Comparison of ENCODE assay signal across 9 mouse cellular contexts in genomic region chr6:116673471-116674282, GRCm38 (mm10). TPM values are rescaled to one million over a fixed set of nuclear protein-coding genes. Genes with fewer than 3 reads are reported as not detected.
DNase-seq lines count a peak whose midpoint lies in the region; ATAC-seq and TF ChIP-seq lines count a peak whose summit lies in the region.
"Had no signal": no experiment of that assay in that cellular context is flagged by ENCODE, and none has a peak within 500 bp of the region (broad histone marks: within the 10 kb centered on the region; RNA-seq: fewer than 3 reads in every experiment).

Rassf4 (minus strand) TSS chr6:116673952.

- WGBS in lung, adult 2 months, result 2% methylated on average over 44 of the region's 44 CpGs
- WGBS in neural tube, embryonic 14.5 days, result under 1% methylated on average over 44 of the region's 44 CpGs

- no peak within 1 kb of the TSS for H3K27ac ChIP-seq in ES-Bruce4 (ENCODE audit: insufficient read depth, low read length)
- peak within 1 kb of the TSS; percentile 68; the same call in 1 of the 2 replicates for H3K27ac ChIP-seq in layer of hippocampus, adult 2 months
- H3K27ac ChIP-seq in neural tube, embryonic 14.5 days (ENCODE audit: low read depth, low read length), result peak within 1 kb of the TSS; percentile 39; the same call in 1 of the 2 replicates

- H3K27me3 ChIP-seq in ES-Bruce4 (ENCODE audit: control insufficient read depth, insufficient read depth, low read length, poor library complexity, severe bottlenecking), result no peaks in the 10 kb centered on the region
- no peaks in the 10 kb centered on the region for H3K27me3 ChIP-seq in neural tube, embryonic 14.5 days (ENCODE audit: control insufficient read depth, insufficient read depth, low read length)
- H3K27me3 ChIP-seq: Patski had no signal

- 0 out of 2 replicates have a peak within 1 kb of the TSS, but pooled peaks have one; percentile 11 for H3K9ac ChIP-seq in ES-Bruce4 (ENCODE audit: low read depth, poor library complexity, severe bottlenecking)
- H3K9ac ChIP-seq in neural tube, embryonic 14.5 days (replicated peaks; ENCODE audit: low read depth, low read length), result peak within 1 kb of the TSS; percentile 57

- peak within 1 kb of the TSS; percentile 68 for H3K4me2 ChIP-seq in neural tube, embryonic 14.5 days (ENCODE audit: low read depth, low read length)

- H3K9me3 ChIP-seq in ES-Bruce4 (replicated peaks; ENCODE audit: control insufficient read depth, insufficient read depth, low read length, poor library complexity, severe bottlenecking), result no peaks in the 10 kb centered on the region
- H3K9me3 ChIP-seq in neural tube, embryonic 14.5 days (ENCODE audit: control insufficient read depth, low read length), result no peaks in the 10 kb centered on the region

- DNase-seq in cerebellum, adult 8-10 months, result peak; percentile 42
- DNase-seq in heart, postnatal 4 days, result peak; percentile 85
- peak; percentile 63 to 66 for DNase-seq in layer of hippocampus, adult 2 months (ENCODE audit: low spot score in 2 of 2)
- peak; percentile 81 for DNase-seq in lung, adult 2 months
- DNase-seq in testis, postnatal 10 days (ENCODE audit: low spot score), result peak; percentile 91

- TF ChIP-seq EP300 in ES-Bruce4 (IDR thresholded peaks at IDR 0.05; ENCODE audit: insufficient read depth, low read depth, low read length), result 0 out of 2 replicates have a peak, but pooled peaks have one; percentile 20

- H3K4me1 ChIP-seq in ES-Bruce4 (ENCODE audit: control insufficient read depth, insufficient read depth, low read length), result peaks cover 1% of the 10 kb centered on the region
- peaks cover 8% of the 10 kb centered on the region; the same call in 1 of the 2 replicates for H3K4me1 ChIP-seq in lung, adult 2 months (ENCODE audit: control insufficient read depth, insufficient read depth, low read length)
- H3K4me1 ChIP-seq in neural tube, embryonic 14.5 days (ENCODE audit: control insufficient read depth, insufficient read depth, low read length), result peaks cover 21% of the 10 kb centered on the region; the same call in 1 of the 2 replicates

- ATAC-seq in frontal cortex, adult (ENCODE audit: low TSS enrichment), result peak; percentile 76
- ATAC-seq in neural tube, embryonic 14.5 days (ENCODE audit: low read depth), result peak; percentile 88
- ATAC-seq: Patski had no signal

- H3K36me3 ChIP-seq in ES-Bruce4 (ENCODE audit: control insufficient read depth, insufficient read depth, low read length, poor library complexity, severe bottlenecking), result no peaks in the 10 kb centered on the region
- H3K36me3 ChIP-seq in neural tube, embryonic 14.5 days (ENCODE audit: control insufficient read depth, insufficient read depth, low read length), result no peaks in the 10 kb centered on the region

- H3K4me3 ChIP-seq in ES-Bruce4 (ENCODE audit: low read depth, low read length), result peak within 1 kb of the TSS; percentile 65
- peak within 1 kb of the TSS; percentile 61 for H3K4me3 ChIP-seq in layer of hippocampus, adult 2 months
- peak within 1 kb of the TSS; percentile 69 for H3K4me3 ChIP-seq in lung, adult 2 months (replicated peaks; ENCODE audit: extremely low read depth, low read depth, low read length)
- H3K4me3 ChIP-seq in neural tube, embryonic 14.5 days (ENCODE audit: low read depth, low read length), result peak within 1 kb of the TSS; percentile 51

- no peak for TF ChIP-seq CTCF in ES-Bruce4 (IDR thresholded peaks at IDR 0.05; ENCODE audit: low read depth, low read length)
- no peak for TF ChIP-seq CTCF in layer of hippocampus, adult 2 months (conservative IDR thresholded peaks at IDR 0.05)
- TF ChIP-seq CTCF in lung, adult 2 months (IDR thresholded peaks at IDR 0.05; ENCODE audit: insufficient read depth, low read length), result no peak

- peak; percentile 35 for TF ChIP-seq POLR2A in ES-Bruce4 (IDR thresholded peaks at IDR 0.05; ENCODE audit: insufficient read depth, low read length)
- TF ChIP-seq POLR2A in lung, adult 2 months (IDR thresholded peaks at IDR 0.05; ENCODE audit: borderline replicate concordance, extremely low read depth, low read depth, low read length), result peak; percentile 42; the same call in 1 of the 2 replicates

RNA-seq across cellular contexts. Expression of gene Rassf4, which starts in this region (rescaled TPM):
- polyA plus RNA-seq in ES-Bruce4 (2011; ENCODE audit: insufficient read depth, insufficient read length, low read depth, missing spikeins), result 2.9 and 4.1 TPM in 2 replicates
- total RNA-seq in heart, postnatal 4 days (2021), result 1 to 10 TPM; 5.4 to 6.3 TPM
- 1 to 10 TPM; 3.8 to 6.0 TPM for total RNA-seq in layer of hippocampus, adult 2 months (2021)
- 18.1 and 20.6 TPM in 2 replicates for polyA plus RNA-seq in lung, adult 2 months (2012; rRNA removed)
- 25.3 and 32.3 TPM in 2 replicates for polyA plus RNA-seq in neural tube, embryonic 14.5 days (2014; fragmentation: Nextera tagmentation; extraction: Ambion mirVana)
